Mouse (Mus musculus) brown adipose tissue, adult 24 weeks (tissue): ENCODE data around the gene Ralgps2. TPM values are rescaled to one million over a fixed set of nuclear protein-coding genes. Genes with fewer than 3 reads are reported as not detected.
A peak's percentile ranks its signal among the peaks of the same experiment; 100 is the strongest.

ENCODE experiments used
- H3K27ac ChIP-seq: fragments of 200-500 bp; replicated peaks from 2 replicates; pipeline ENCODE4 v1.5.1; 2012; ENCODE audit warnings: low read depth, mild to moderate bottlenecking, low read length
- H3K4me1 ChIP-seq: fragments of 200-500 bp; 2 replicates; pipeline ENCODE4 v1.6.1; 2012; ENCODE audit warnings: low read length, mixed read lengths; ENCODE audit not compliant: control insufficient read depth, insufficient read depth, insufficient read length
- H3K4me3 ChIP-seq: fragments of 200-500 bp; 2 replicates; pipeline ENCODE4 v1.5.1; 2012; ENCODE audit warnings: low read depth, mild to moderate bottlenecking, low read length, moderate library complexity; ENCODE audit not compliant: insufficient read depth
- polyA plus RNA-seq: library from polyadenylated mRNA; stranded (reverse); fragments of >200 nt; gene quantifications from 2 replicates; pipeline ENCODE4 v1.2.4, GENCODE M21; 2012; ENCODE audit not compliant: missing spikeins, insufficient read depth, insufficient read length

Ralgps2 gene
- polyA plus RNA-seq, 1 experiment: 3.0 TPM

- Histone ChIP-seq H3K4me1 (no peaks in the 10 kb centered on the region), H3K4me3 (no peak overlapping the region), H3K27ac (no peak overlapping the region)
These were observed 24.6 kb upstream of the Ralgps2 start for GRCm38 (mm10) chr1:156963871-156964585.

- Histone ChIP-seq H3K27ac (no peak overlapping the region), H3K4me3 (no peak overlapping the region)
These were observed 22.2 kb upstream of the Ralgps2 start for GRCm38 (mm10) chr1:156961481-156962265.

GRCm38 (mm10) chr1:156959004-156959403 is 19.6 kb upstream of the Ralgps2 start:
- no peak overlapping the region for H3K4me3 ChIP-seq
- H3K27ac ChIP-seq: no peak overlapping the region
- H3K4me1 ChIP-seq: no peaks in the 10 kb centered on the region

More at GRCm38 (mm10) chr1:156961481-156962265, 22.2 kb upstream of the Ralgps2 start:
- H3K4me1 ChIP-seq: no peaks in the 10 kb centered on the region

- no peaks in the 10 kb centered on the region for H3K4me1 ChIP-seq
- H3K27ac ChIP-seq: no peak overlapping the region
- no peak overlapping the region for H3K4me3 ChIP-seq
These were observed 17.9 kb upstream of the Ralgps2 start for GRCm38 (mm10) chr1:156957360-156957759.

GRCm38 (mm10) chr1:156955926-156956760 is 16.7 kb upstream of the Ralgps2 start:
- Histone ChIP-seq H3K4me1 (no peaks in the 10 kb centered on the region), H3K27ac (no peak overlapping the region), H3K4me3 (no peak overlapping the region)

GRCm38 (mm10) chr1:156954216-156954615 is 14.8 kb upstream of the Ralgps2 start:
- Histone ChIP-seq H3K4me3 (no peak overlapping the region), H3K4me1 (no peaks in the 10 kb centered on the region), H3K27ac (no peak overlapping the region)

GRCm38 (mm10) chr1:156950354-156950753 is 10.9 kb upstream of the Ralgps2 start:
- Histone ChIP-seq H3K4me3 (no peak overlapping the region), H3K27ac (no peak overlapping the region), H3K4me1 (no peaks in the 10 kb centered on the region)

GRCm38 (mm10) chr1:156940584-156940983 is 1.2 kb upstream of the Ralgps2 start:
- no peak overlapping the region for H3K4me3 ChIP-seq
- H3K4me1 ChIP-seq: peaks cover 4% of the 10 kb centered on the region; the same call in 1 of the 2 replicates
- H3K27ac ChIP-seq: no peak overlapping the region

GRCm38 (mm10) chr1:156940142-156940522 is 706 bp upstream of the Ralgps2 start:
- Histone ChIP-seq H3K4me1 (peaks cover 4% of the 10 kb centered on the region; the same call in 1 of the 2 replicates), H3K27ac (no peak overlapping the region), H3K4me3 (peak overlapping the region; percentile 66)

- peak overlapping the region; percentile 66 for H3K4me3 ChIP-seq
- no peak overlapping the region for H3K27ac ChIP-seq
- H3K4me1 ChIP-seq: peaks cover 4% of the 10 kb centered on the region; the same call in 1 of the 2 replicates
These were observed 652 bp downstream of the Ralgps2 start for GRCm38 (mm10) chr1:156938705-156939242.

- peaks cover 4% of the 10 kb centered on the region; the same call in 1 of the 2 replicates for H3K4me1 ChIP-seq
- H3K4me3 ChIP-seq: no peak overlapping the region
- H3K27ac ChIP-seq: no peak overlapping the region
These were observed 2.0 kb downstream of the Ralgps2 start for GRCm38 (mm10) chr1:156937436-156937835.

- no peaks in the 10 kb centered on the region for H3K4me1 ChIP-seq
- no peak overlapping the region for H3K4me3 ChIP-seq
- H3K27ac ChIP-seq: no peak overlapping the region
These were observed 5.7 kb downstream of the Ralgps2 start for GRCm38 (mm10) chr1:156933712-156934111.

GRCm38 (mm10) chr1:156932036-156932774 is 7.2 kb downstream of the Ralgps2 start:
- no peaks in the 10 kb centered on the region for H3K4me1 ChIP-seq
- H3K4me3 ChIP-seq: no peak overlapping the region
- no peak overlapping the region for H3K27ac ChIP-seq

GRCm38 (mm10) chr1:156931106-156931870 is 8.1 kb downstream of the Ralgps2 start:
- H3K4me3 ChIP-seq: no peak overlapping the region
- H3K27ac ChIP-seq: no peak overlapping the region
- no peaks in the 10 kb centered on the region for H3K4me1 ChIP-seq
